In the genomic region with DNA sequence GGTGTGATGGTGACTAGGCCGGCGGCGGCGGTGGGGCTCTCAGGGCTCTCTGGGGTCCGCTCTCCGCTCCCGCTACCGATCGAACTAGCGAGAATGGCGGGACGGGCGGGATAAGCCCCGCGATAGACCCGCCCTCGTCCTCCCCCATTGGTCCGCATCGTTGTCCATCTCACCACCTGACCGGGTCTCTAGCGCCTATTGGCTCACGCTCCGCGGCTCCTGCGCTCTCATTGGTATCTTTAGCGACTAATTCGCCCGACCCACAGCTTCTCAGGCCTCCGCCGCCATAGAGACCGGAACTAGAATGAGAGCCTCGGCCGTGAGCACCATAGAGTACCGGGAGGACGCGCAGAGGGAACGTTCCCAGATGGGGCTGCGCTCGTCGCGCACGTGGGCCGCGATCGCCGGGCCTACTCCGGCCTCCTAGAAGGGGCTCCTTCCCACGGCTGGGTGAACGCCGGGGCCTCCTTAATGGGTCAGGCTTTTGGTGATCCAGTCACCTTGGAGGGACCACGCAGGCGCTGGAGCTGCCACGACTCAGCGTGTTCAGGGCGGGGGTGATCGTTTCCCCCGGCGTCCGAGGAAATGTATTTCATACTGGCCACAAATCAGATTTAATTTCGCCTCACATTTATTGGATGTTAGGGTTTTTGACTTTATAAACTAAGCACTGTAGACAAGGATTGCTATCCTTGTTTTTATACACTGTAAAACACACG, we compare ENCODE assay signal across 8 mouse cellular contexts. TPM values are rescaled to one million over a fixed set of nuclear protein-coding genes. Genes with fewer than 3 reads are reported as not detected.
DNase-seq lines count a peak whose midpoint lies in the region; ATAC-seq and TF ChIP-seq lines count a peak whose summit lies in the region.

A gene (minus strand): TSS at position 190 of the 719 bp plus-strand sequence.

- WGBS in forebrain, embryonic 10.5 days = under 1% methylated on average over 61 of the region's 61 CpGs
- under 1% methylated on average over 61 of the region's 61 CpGs for WGBS in heart, embryonic 15.5 days
- under 1% methylated on average over 61 of the region's 61 CpGs for WGBS in liver, embryonic 14.5 days (ENCODE audit: insufficient replicate concordance)
- under 1% methylated on average over 61 of the region's 61 CpGs for WGBS in neural tube, embryonic 11.5 days
- WGBS in stomach, postnatal 0 days = under 1% methylated on average over 60 of the region's 61 CpGs

- H3K27ac ChIP-seq in forebrain, embryonic 10.5 days = peak within 1 kb of the TSS; percentile 98
- H3K27ac ChIP-seq in heart, embryonic 15.5 days = peak within 1 kb of the TSS; percentile 94
- peak within 1 kb of the TSS; percentile 61 for H3K27ac ChIP-seq in liver, embryonic 14.5 days
- H3K27ac ChIP-seq in neural tube, embryonic 11.5 days (ENCODE audit: low read depth, low read length) = peak within 1 kb of the TSS; percentile 86
- H3K27ac ChIP-seq in stomach, postnatal 0 days (replicated peaks) = peak within 1 kb of the TSS; percentile 89

- no peak for TF ChIP-seq CTCF in liver, embryonic 14.5 days (IDR thresholded peaks at IDR 0.05; ENCODE audit: low read depth)
- no peak for TF ChIP-seq CTCF in stomach, postnatal 0 days (IDR thresholded peaks at IDR 0.05; ENCODE audit: low read depth)

- H3K4me3 ChIP-seq in forebrain, embryonic 10.5 days = peak within 1 kb of the TSS; percentile 98
- H3K4me3 ChIP-seq in heart, embryonic 15.5 days = peak within 1 kb of the TSS; percentile 78
- peak within 1 kb of the TSS; percentile 92 to 99 for H3K4me3 ChIP-seq in liver, embryonic 14.5 days (ENCODE audit: insufficient read depth in 1 of 2, low read depth in 2 of 2, low read length in 2 of 2)
- peak within 1 kb of the TSS; percentile 99 for H3K4me3 ChIP-seq in neural tube, embryonic 11.5 days (ENCODE audit: low read depth, low read length)
- H3K4me3 ChIP-seq in stomach, postnatal 0 days (ENCODE audit: low read depth, low read length) = peak within 1 kb of the TSS; percentile 83

- TF ChIP-seq EP300 in liver, embryonic 14.5 days (IDR thresholded peaks at IDR 0.05; ENCODE audit: low read depth) = no peak
- TF ChIP-seq EP300 in stomach, postnatal 0 days (optimal IDR thresholded peaks at IDR 0.05) = no peak

- H3K4me1 ChIP-seq in forebrain, embryonic 10.5 days = peaks cover 34% of the 10 kb centered on the region
- H3K4me1 ChIP-seq in heart, embryonic 15.5 days (replicated peaks) = peaks cover 26% of the 10 kb centered on the region
- peaks cover 7 to 8% of the 10 kb centered on the region in 2 experiments for H3K4me1 ChIP-seq in liver, embryonic 14.5 days (replicated peaks; ENCODE audit: control insufficient read depth in 2 of 2, insufficient read depth in 2 of 2, low read length in 1 of 2)
- H3K4me1 ChIP-seq in neural tube, embryonic 11.5 days (ENCODE audit: control insufficient read depth, insufficient read depth, low read length) = peaks cover 14% of the 10 kb centered on the region
- 0 out of 2 replicates have a peak, but pooled peaks cover 4% of the 10 kb centered on the region for H3K4me1 ChIP-seq in stomach, postnatal 0 days (replicated peaks; ENCODE audit: control insufficient read depth, insufficient read depth)

- ATAC-seq in heart, embryonic 15.5 days (replicated peaks; ENCODE audit: insufficient number of reproducible peaks, insufficient read depth, low FRiP score, low read depth) = peak; percentile 99
- peak; percentile 98 for ATAC-seq in liver, embryonic 14.5 days (ENCODE audit: insufficient read depth)
- peak; percentile 100 for ATAC-seq in neural tube, embryonic 11.5 days (ENCODE audit: insufficient read depth, low FRiP score, low TSS enrichment)
- ATAC-seq in stomach, postnatal 0 days (ENCODE audit: low FRiP score, low TSS enrichment) = peak; percentile 99

- peak within 1 kb of the TSS; percentile 79 for H3K9ac ChIP-seq in heart, embryonic 15.5 days
- H3K9ac ChIP-seq in liver, embryonic 14.5 days (replicated peaks) = peak within 1 kb of the TSS; percentile 87
- H3K9ac ChIP-seq in neural tube, embryonic 11.5 days (ENCODE audit: low read length) = peak within 1 kb of the TSS; percentile 91
- H3K9ac ChIP-seq in stomach, postnatal 0 days (ENCODE audit: low read length) = peak within 1 kb of the TSS; percentile 83

- no peaks in the 10 kb centered on the region for H3K27me3 ChIP-seq in forebrain, embryonic 10.5 days (ENCODE audit: poor library complexity, severe bottlenecking)
- H3K27me3 ChIP-seq in heart, embryonic 15.5 days = no peaks in the 10 kb centered on the region
- H3K27me3 ChIP-seq in liver, embryonic 14.5 days (ENCODE audit: control insufficient read depth, insufficient read depth, low read length) = no peaks in the 10 kb centered on the region
- no peaks in the 10 kb centered on the region for H3K27me3 ChIP-seq in neural tube, embryonic 11.5 days (ENCODE audit: control insufficient read depth, insufficient read depth, low read length)
- no peaks in the 10 kb centered on the region for H3K27me3 ChIP-seq in stomach, postnatal 0 days (ENCODE audit: control insufficient read depth, insufficient read depth, low read length)

- peak; percentile 96 for DNase-seq in CD8-positive naive resting alpha-beta T cell, adult 2 months (ENCODE audit: low read depth in 2 of 2, low spot score in 2 of 2)
- DNase-seq in c-Kit-positive CD71-negative TER-119-negative erythroid progenitor cells, embryonic 14.5 days (ENCODE audit: low read depth) = peak; percentile 98
- DNase-seq in forebrain, embryonic 10.5 days (ENCODE audit: extremely low spot score, low spot score) = peak; percentile 98
- DNase-seq in kidney, postnatal 25 days = peak; percentile 100
- DNase-seq in liver, embryonic 14.5 days (ENCODE audit: low read depth in 3 of 3, low spot score in 3 of 3) = peak; percentile 98
- DNase-seq in neural tube, embryonic 11.5 days (ENCODE audit: low spot score) = peak; percentile 98
- peak; percentile 99 for DNase-seq in stomach, postnatal 0 days (ENCODE audit: low spot score)

- peaks cover 33% of the 10 kb centered on the region for H3K36me3 ChIP-seq in forebrain, embryonic 10.5 days (replicated peaks)
- 0 out of 2 replicates have a peak, but pooled peaks cover 3% of the 10 kb centered on the region for H3K36me3 ChIP-seq in heart, embryonic 15.5 days
- peaks cover 4% of the 10 kb centered on the region for H3K36me3 ChIP-seq in liver, embryonic 14.5 days (replicated peaks; ENCODE audit: control insufficient read depth, insufficient read depth, low read depth)
- H3K36me3 ChIP-seq in neural tube, embryonic 11.5 days (ENCODE audit: control insufficient read depth, insufficient read depth, low read length) = no peaks in the 10 kb centered on the region
- H3K36me3 ChIP-seq in stomach, postnatal 0 days (ENCODE audit: control insufficient read depth, insufficient read depth, low read length) = no peaks in the 10 kb centered on the region

- peaks cover 5% of the 10 kb centered on the region; the same call in 1 of the 2 replicates for H3K9me3 ChIP-seq in forebrain, embryonic 10.5 days
- H3K9me3 ChIP-seq in heart, embryonic 15.5 days (replicated peaks) = no peaks in the 10 kb centered on the region
- H3K9me3 ChIP-seq in liver, embryonic 14.5 days (ENCODE audit: control insufficient read depth, low read length) = no peaks in the 10 kb centered on the region
- H3K9me3 ChIP-seq in neural tube, embryonic 11.5 days (ENCODE audit: control insufficient read depth, low read length) = no peaks in the 10 kb centered on the region
- no peaks in the 10 kb centered on the region for H3K9me3 ChIP-seq in stomach, postnatal 0 days (ENCODE audit: control insufficient read depth, low read length)

- peak within 1 kb of the TSS; percentile 74 for H3K4me2 ChIP-seq in heart, embryonic 15.5 days
- H3K4me2 ChIP-seq in liver, embryonic 14.5 days (ENCODE audit: low read depth) = peak within 1 kb of the TSS; percentile 99
- peak within 1 kb of the TSS; percentile 88 for H3K4me2 ChIP-seq in neural tube, embryonic 11.5 days (ENCODE audit: low read depth)
- peak within 1 kb of the TSS; percentile 90 for H3K4me2 ChIP-seq in stomach, postnatal 0 days (replicated peaks; ENCODE audit: low read depth)

RNA-seq across cellular contexts. Expression of the gene that starts here (rescaled TPM):
- 929 and 1,023 TPM in 2 replicates for polyA plus RNA-seq in forebrain, embryonic 10.5 days (2016; fragmentation: Nextera tagmentation; extraction: Ambion mirVana)
- polyA plus RNA-seq in heart, embryonic 15.5 days (2015; fragmentation: Nextera tagmentation; extraction: Ambion mirVana) = 583 and 597 TPM in 2 replicates
- polyA plus RNA-seq in liver, embryonic 14.5 days (2012; rRNA removed) = 135 and 250 TPM in 2 replicates
- polyA plus RNA-seq in liver, embryonic 14.5 days (2014; fragmentation: Nextera tagmentation; extraction: Ambion mirVana) = 297 and 335 TPM in 2 replicates
- 1,250 and 1,284 TPM in 2 replicates for polyA plus RNA-seq in neural tube, embryonic 11.5 days (2014; fragmentation: Nextera tagmentation; extraction: Ambion mirVana)
- polyA plus RNA-seq in stomach, postnatal 0 days (2015; fragmentation: Nextera tagmentation; extraction: Ambion mirVana) = 330 and 339 TPM in 2 replicates

Comparison
In these comparisons a context has a peak if more than half of its experiments do, and no peak if none do; other contexts are left out.
1. Peak in every context shown above with its lines: DNase-seq, ATAC-seq, H3K4me3 ChIP-seq and H3K27ac ChIP-seq.